Mouse (Mus musculus) heart, postnatal 0 days (tissue): ENCODE results near the gene Chd6. TPM values are rescaled to one million over a fixed set of nuclear protein-coding genes. Genes with fewer than 3 reads are reported as not detected.

ENCODE experiments used
- ATAC-seq: fragments of 200-750 bp; cut with Nextera tagmentation; 2 replicates; pipeline ENCODE4 v1.8.0; 2017; ENCODE audit warnings: low read depth, moderate number of reproducible peaks, moderate library complexity; ENCODE audit not compliant: insufficient read depth
- DNase-seq: peaks from one replicate; pipeline ENCODE4 v3.0.0-alpha.2; 2016; ENCODE audit warnings: low spot score
- H3K27ac ChIP-seq: fragments of 300-500 bp; sonication (generic); 2 replicates; pipeline ENCODE4 v1.5.1; 2014; ENCODE audit warnings: low read depth, mild to moderate bottlenecking
- H3K27me3 ChIP-seq: fragments of 300-500 bp; sonication (generic); 2 replicates; pipeline ENCODE4 v1.6.1; 2014; ENCODE audit warnings: low read length, mixed read lengths; ENCODE audit not compliant: control insufficient read depth, insufficient read depth
- H3K36me3 ChIP-seq: fragments of 300-500 bp; sonication (generic); replicated peaks from 2 replicates; pipeline ENCODE4 v1.6.1; 2014; ENCODE audit warnings: low read length, mixed read lengths; ENCODE audit not compliant: control insufficient read depth, insufficient read depth
- H3K4me1 ChIP-seq: fragments of 300-500 bp; sonication (generic); 2 replicates; pipeline ENCODE4 v1.6.1; 2014; ENCODE audit warnings: antibody characterized with exemption; ENCODE audit not compliant: control insufficient read depth, insufficient read depth
- H3K4me2 ChIP-seq: fragments of 300-500 bp; sonication (generic); 2 replicates; pipeline ENCODE4 v1.6.1; 2014; ENCODE audit warnings: low read depth, mild to moderate bottlenecking, low read length, moderate library complexity
- H3K4me3 ChIP-seq: fragments of 300-500 bp; sonication (generic); 2 replicates; pipeline ENCODE4 v1.5.1; 2014; ENCODE audit warnings: low read depth, low read length
- H3K9ac ChIP-seq: fragments of 300-500 bp; sonication (generic); replicated peaks from 2 replicates; pipeline ENCODE4 v1.6.1; 2014; ENCODE audit warnings: low read depth, low read length, mixed read lengths
- H3K9me3 ChIP-seq: fragments of 300-500 bp; sonication (generic); replicated peaks from 2 replicates; pipeline ENCODE4 v1.6.1; 2016; ENCODE audit warnings: low read length; ENCODE audit not compliant: control insufficient read depth
- CTCF ChIP-seq: IDR thresholded peaks from 2 replicates; pipeline ENCODE4 v1.5.1; 2016; ENCODE audit warnings: antibody characterized with exemption, control low read depth, low read depth
- EP300 ChIP-seq: IDR thresholded peaks from 2 replicates; pipeline ENCODE4 v1.6.1; 2016; ENCODE audit warnings: antibody characterized with exemption, low read depth
- WGBS: fragments of 180-500 bp; shearing (Covaris S2); extraction: QIAGEN DNeasy Blood & Tissue Kit; methylation state at CpG from one replicate; pipeline ENCODE4 v1.1.7; 2014; 5-methylcytosine and 5-hydroxymethylcytosine counted together
- polyA plus RNA-seq: library from polyadenylated mRNA; unstranded; fragments of >200 nt; fragmentation: Nextera tagmentation; extraction: Ambion mirVana; gene quantifications from 2 replicates; pipeline ENCODE4 v1.2.1, GENCODE M21; 2015
- total RNA-seq: library from RNA; depleted of rRNA; stranded (reverse); fragments of >200 nt; gene quantifications from 2 replicates; pipeline ENCODE4 v1.2.3, GENCODE M21; 2014; ENCODE audit warnings: low replicate concordance

Chd6 gene
- total and polyA plus RNA-seq, 2 experiments from 2014 or later: 14.5 to 37.7 TPM

GRCm38 (mm10) chr2:160996987-160997763 lies 111.7 kb downstream of the Chd6 start:
- Histone ChIP-seq H3K4me3 (no peak overlapping the region), H3K27ac (no peak overlapping the region), H3K4me1 (no peaks in the 10 kb centered on the region), H3K9ac (no peak overlapping the region), H3K36me3 (0 out of 2 replicates have a peak, but pooled peaks cover 4% of the 10 kb centered on the region), H3K27me3 (no peaks in the 10 kb centered on the region), H3K4me2 (no peak overlapping the region), H3K9me3 (no peaks in the 10 kb centered on the region)
- no peak for ATAC-seq
- DNase-seq: no peak
- WGBS: 92% methylated on average over 6 of the region's 6 CpGs
- no peak for TF ChIP-seq EP300

GRCm38 (mm10) chr2:160994181-160994580 lies 114.7 kb downstream of the Chd6 start:
- ATAC-seq (no peak), DNase-seq (no peak)
- TF ChIP-seq EP300: no peak
- TF ChIP-seq CTCF: no peak
- Histone ChIP-seq H3K9ac (no peak overlapping the region), H3K9me3 (no peaks in the 10 kb centered on the region), H3K4me3 (no peak overlapping the region), H3K36me3 (peaks cover 18% of the 10 kb centered on the region), H3K27me3 (no peaks in the 10 kb centered on the region), H3K4me2 (no peak overlapping the region), H3K27ac (no peak overlapping the region), H3K4me1 (peaks cover 21% of the 10 kb centered on the region)
- WGBS: 97% methylated on average over 1 of the region's 1 CpGs

GRCm38 (mm10) chr2:160992465-160992864 lies 116.4 kb downstream of the Chd6 start:
- peaks cover 34% of the 10 kb centered on the region for H3K36me3 ChIP-seq
- no peak overlapping the region for H3K4me2 ChIP-seq
- no peak overlapping the region for H3K9ac ChIP-seq
- WGBS: 67% methylated on average over 3 of the region's 3 CpGs
- DNase-seq (no peak), ATAC-seq (no peak)
- H3K4me3 ChIP-seq: no peak overlapping the region
- no peaks in the 10 kb centered on the region for H3K27me3 ChIP-seq
- peaks cover 21% of the 10 kb centered on the region for H3K4me1 ChIP-seq
- no peak overlapping the region for H3K27ac ChIP-seq
- no peak for TF ChIP-seq EP300
- no peak for TF ChIP-seq CTCF
- no peaks in the 10 kb centered on the region for H3K9me3 ChIP-seq

- peaks cover 21% of the 10 kb centered on the region for H3K4me1 ChIP-seq
- 44% methylated on average over 6 of the region's 6 CpGs for WGBS
Measured at GRCm38 (mm10) chr2:160990339-160991070, 118.4 kb downstream of the Chd6 start.

GRCm38 (mm10) chr2:160987503-160987902 lies 121.4 kb downstream of the Chd6 start:
- Histone ChIP-seq H3K9me3 (no peaks in the 10 kb centered on the region), H3K4me1 (peaks cover 27% of the 10 kb centered on the region), H3K27ac (no peak overlapping the region), H3K27me3 (no peaks in the 10 kb centered on the region), H3K9ac (no peak overlapping the region), H3K4me2 (no peak overlapping the region), H3K4me3 (no peak overlapping the region), H3K36me3 (peaks cover 65% of the 10 kb centered on the region)
- DNase-seq (no peak), ATAC-seq (no peak)
- no peak for TF ChIP-seq EP300
- no peak for TF ChIP-seq CTCF

More at GRCm38 (mm10) chr2:160990339-160991070, 118.4 kb downstream of the Chd6 start:
- TF ChIP-seq CTCF (no peak), EP300 (peak; percentile 48; the same call in 1 of the 2 replicates)
- Histone ChIP-seq H3K27me3 (no peaks in the 10 kb centered on the region), H3K9ac (no peak overlapping the region; the same call in 1 of the 2 replicates), H3K36me3 (peaks cover 45% of the 10 kb centered on the region), H3K4me2 (no peak overlapping the region), H3K27ac (peak overlapping the region; percentile 79), H3K4me3 (no peak overlapping the region), H3K9me3 (no peaks in the 10 kb centered on the region)
- DNase-seq: peak; percentile 63
- ATAC-seq: peak; percentile 82
